Mouse (Mus musculus) lung, embryonic 15.5 days (tissue): ENCODE results near the gene Arhgap45. TPM values are rescaled to one million over a fixed set of nuclear protein-coding genes. Genes with fewer than 3 reads are reported as not detected.

ENCODE experiments used
- ATAC-seq: fragments of 200-750 bp; cut with Nextera tagmentation; 2 replicates; pipeline ENCODE4 v1.8.0; 2017; ENCODE audit warnings: moderate number of reproducible peaks, borderline replicate concordance; ENCODE audit not compliant: low FRiP score, low TSS enrichment; ENCODE audit errors: extremely low read depth
- H3K27ac ChIP-seq: fragments of 300-500 bp; sonication (generic); 2 replicates; pipeline ENCODE4 v1.5.1; 2015; ENCODE audit warnings: moderate library complexity, mild to moderate bottlenecking, inconsistent platforms
- H3K27me3 ChIP-seq: fragments of 300-500 bp; sonication (generic); 2 replicates; pipeline ENCODE4 v1.6.1; 2015; ENCODE audit warnings: inconsistent platforms
- H3K36me3 ChIP-seq: fragments of 300-500 bp; sonication (generic); 2 replicates; pipeline ENCODE4 v1.6.1; 2015; ENCODE audit warnings: inconsistent platforms
- H3K4me1 ChIP-seq: fragments of 300-500 bp; sonication (generic); 2 replicates; pipeline ENCODE4 v1.6.1; 2015; ENCODE audit warnings: inconsistent platforms
- H3K4me2 ChIP-seq: fragments of 300-500 bp; sonication (generic); 2 replicates; pipeline ENCODE4 v1.6.1; 2015; ENCODE audit warnings: inconsistent platforms, mild to moderate bottlenecking, moderate library complexity
- H3K4me3 ChIP-seq: fragments of 300-500 bp; sonication (generic); 2 replicates; pipeline ENCODE4 v1.5.1; 2015; ENCODE audit warnings: mild to moderate bottlenecking, inconsistent platforms
- H3K9ac ChIP-seq: fragments of 300-500 bp; sonication (generic); 2 replicates; pipeline ENCODE4 v1.6.1; 2015; ENCODE audit warnings: inconsistent platforms
- H3K9me3 ChIP-seq: fragments of 300-500 bp; sonication (generic); 2 replicates; pipeline ENCODE4 v1.6.1; 2016; ENCODE audit warnings: inconsistent platforms
- WGBS: fragments of 180-500 bp; shearing (Covaris S2); methylation state at CpG from one replicate; pipeline ENCODE4 v1.1.7; 2015; 5-methylcytosine and 5-hydroxymethylcytosine counted together
- polyA plus RNA-seq: library from polyadenylated mRNA; unstranded; fragments of >200 nt; fragmentation: Nextera tagmentation; extraction: Ambion mirVana; gene quantifications from 2 replicates; pipeline ENCODE4 v1.2.1, GENCODE M21; 2015

The Arhgap45 gene
- polyA plus RNA-seq, 1 experiment from 2014 or later: 19.8 TPM

GRCm38 (mm10) chr10:80080396-80081070, 64.1 kb downstream of the Arhgap45 start:
- H3K36me3 ChIP-seq: peaks cover 30% of the 10 kb centered on the region

More at GRCm38 (mm10) chr10:80080396-80081070, 64.1 kb downstream of the Arhgap45 start:
- H3K9ac ChIP-seq: no peak overlapping the region
- H3K27me3 ChIP-seq: no peaks in the 10 kb centered on the region
- no peak overlapping the region for H3K4me3 ChIP-seq
- WGBS: 74% methylated on average over 16 of the region's 16 CpGs
- no peaks in the 10 kb centered on the region for H3K9me3 ChIP-seq
- ATAC-seq: no peak
- no peak overlapping the region for H3K4me2 ChIP-seq
- H3K4me1 ChIP-seq: peaks cover 17% of the 10 kb centered on the region
- no peak overlapping the region for H3K27ac ChIP-seq

Other genes with a start within 250 kb of the Arhgap45 start
- gene Rnf126, start 249.7 kb upstream of the Arhgap45 start, polyA plus RNA-seq: 89.7 and 91.3 TPM in 2 replicates
- 19.2 and 20.5 TPM in 2 replicates for gene Fstl3, start 239.4 kb upstream of the Arhgap45 start, polyA plus RNA-seq
- gene Prss57, start 225.7 kb upstream of the Arhgap45 start, polyA plus RNA-seq: 0.40 and 1.9 TPM in 2 replicates
- 61.3 and 63.7 TPM in 2 replicates for gene Palm, start 223.1 kb upstream of the Arhgap45 start, polyA plus RNA-seq
- gene Misp, start 195.7 kb upstream of the Arhgap45 start, polyA plus RNA-seq: 7.7 and 10.2 TPM in 2 replicates
- 367 and 368 TPM in 2 replicates for gene Ptbp1, start 162.2 kb upstream of the Arhgap45 start, polyA plus RNA-seq
- 3.7 and 3.8 TPM in 2 replicates for gene Prtn3, start 142.2 kb upstream of the Arhgap45 start, polyA plus RNA-seq
- gene Plppr3, start 142.0 kb upstream of the Arhgap45 start, polyA plus RNA-seq: 29.1 and 32.4 TPM in 2 replicates
- 0.25 and 0.72 TPM in 2 replicates for gene Elane, start 130.4 kb upstream of the Arhgap45 start, polyA plus RNA-seq
- not detected in 2 replicates for gene Cfd, start 125.8 kb upstream of the Arhgap45 start, polyA plus RNA-seq
- 54.7 and 56.1 TPM in 2 replicates for gene Med16, start 107.7 kb upstream of the Arhgap45 start, polyA plus RNA-seq
- gene Gm26602, start 105.8 kb upstream of the Arhgap45 start, polyA plus RNA-seq: 1.2 and 1.7 TPM in 2 replicates
- 0.59 and 0.87 TPM in 2 replicates for gene Kiss1r, start 99.7 kb upstream of the Arhgap45 start, polyA plus RNA-seq
- 143 and 152 TPM in 2 replicates for gene R3hdm4, start 95.4 kb upstream of the Arhgap45 start, polyA plus RNA-seq
- gene Arid3a, start 89.6 kb upstream of the Arhgap45 start, polyA plus RNA-seq: 4.8 and 6.0 TPM in 2 replicates
- gene Wdr18, start 56.5 kb upstream of the Arhgap45 start, polyA plus RNA-seq: 95.1 and 96.2 TPM in 2 replicates
- gene Grin3b, start 45.9 kb upstream of the Arhgap45 start, polyA plus RNA-seq: 0.34 and 0.45 TPM in 2 replicates
- 20.2 and 20.5 TPM in 2 replicates for gene Tmem259, start 32.3 kb upstream of the Arhgap45 start, polyA plus RNA-seq
- 367 and 375 TPM in 2 replicates for gene Cnn2, start 28.1 kb upstream of the Arhgap45 start, polyA plus RNA-seq
- 3.5 and 4.3 TPM in 2 replicates for gene Abca7, start 20.2 kb upstream of the Arhgap45 start, polyA plus RNA-seq
- gene Polr2e, start 23.1 kb downstream of the Arhgap45 start, polyA plus RNA-seq: 223 and 225 TPM in 2 replicates
- gene Gpx4, start 30.5 kb downstream of the Arhgap45 start, polyA plus RNA-seq: 523 and 535 TPM in 2 replicates
- gene Sbno2, start 88.9 kb downstream of the Arhgap45 start, polyA plus RNA-seq: 15.5 and 16.6 TPM in 2 replicates
- 18.6 and 22.1 TPM in 2 replicates for gene Stk11, start 99.2 kb downstream of the Arhgap45 start, polyA plus RNA-seq
- 521 and 541 TPM in 2 replicates for gene Atp5d, start 122.0 kb downstream of the Arhgap45 start, polyA plus RNA-seq
- 3.9 and 5.0 TPM in 2 replicates for gene Cbarp, start 124.2 kb downstream of the Arhgap45 start, polyA plus RNA-seq
- gene Midn, start 131.6 kb downstream of the Arhgap45 start, polyA plus RNA-seq: 17.5 and 18.6 TPM in 2 replicates
- gene Cirbp, start 149.3 kb downstream of the Arhgap45 start, polyA plus RNA-seq: 94.6 and 95.1 TPM in 2 replicates
- 11.6 and 14.7 TPM in 2 replicates for gene 1600002K03Rik, start 156.3 kb downstream of the Arhgap45 start, polyA plus RNA-seq
- gene Efna2, start 162.8 kb downstream of the Arhgap45 start, polyA plus RNA-seq: 16.0 and 17.3 TPM in 2 replicates
- 64.5 and 66.2 TPM in 2 replicates for gene Mum1, start 209.8 kb downstream of the Arhgap45 start, polyA plus RNA-seq
- gene Ndufs7, start 232.5 kb downstream of the Arhgap45 start, polyA plus RNA-seq: 321 and 329 TPM in 2 replicates
- gene Gamt, start 244.4 kb downstream of the Arhgap45 start, polyA plus RNA-seq: 29.3 and 30.2 TPM in 2 replicates
- gene Dazap1, start 244.8 kb downstream of the Arhgap45 start, polyA plus RNA-seq: 58.9 and 67.0 TPM in 2 replicates